Mouse (Mus musculus): ENCODE data around the gene Spdl1.

- TF ChIP-seq CTCF (IDR thresholded peaks at IDR 0.05; ENCODE audit: borderline replicate concordance, insufficient read depth, low read length) (no peak), POLR2A (IDR thresholded peaks at IDR 0.05; ENCODE audit: low read depth, low read length) (no peak)
These were observed 70.8 kb downstream of the Spdl1 start for GRCm38 (mm10) chr11:34762570-34763127.

Measured in embryonic fibroblast, embryonic 13.5 days (primary cell).